Mouse (Mus musculus): Measurements from ENCODE around the gene Sptbn4. TPM values are rescaled to one million over a fixed set of nuclear protein-coding genes. Genes with fewer than 3 reads are reported as not detected.

The Sptbn4 gene
- polyA plus RNA-seq, 1 experiment from 2014 or later: 0.04 TPM

DNA sequence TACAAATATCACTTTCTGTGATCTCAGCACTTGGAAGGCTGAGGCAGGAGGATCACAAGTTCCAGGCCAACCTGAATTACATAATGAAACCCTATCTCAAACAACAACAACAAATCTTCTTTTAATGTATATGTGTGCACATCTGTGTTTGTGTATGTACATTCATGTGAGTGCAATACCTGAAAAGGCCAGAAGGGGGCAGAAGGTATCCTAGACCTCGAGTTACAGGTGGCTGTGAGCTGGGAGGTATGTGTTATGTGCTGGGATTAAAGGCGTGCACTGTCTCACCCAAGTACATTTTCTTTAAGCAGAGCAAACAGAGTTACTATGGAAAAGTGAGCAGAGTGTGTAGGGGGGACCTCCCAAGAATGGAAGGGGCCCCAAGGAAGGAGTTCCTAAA is 18.4 kb downstream of the Sptbn4 start:
- WGBS (ENCODE audit: missing documents): 58% methylated on average over 2 of the region's 2 CpGs
- H3K79me2 ChIP-seq (ENCODE audit: inconsistent target): no peaks in the 10 kb centered on the region
- H3K36me3 ChIP-seq (ENCODE audit: inconsistent target): no peaks in the 10 kb centered on the region
- no peak overlapping the region for H3K4me3 ChIP-seq (ENCODE audit: inconsistent target)
- H3K27ac ChIP-seq: no peak overlapping the region

GRCm38 (mm10) chr7:27428002-27428401 is 19.5 kb downstream of the Sptbn4 start:
- H3K36me3 ChIP-seq (ENCODE audit: inconsistent target): no peaks in the 10 kb centered on the region
- H3K4me3 ChIP-seq (ENCODE audit: inconsistent target): no peak overlapping the region
- 90% methylated on average over 11 of the region's 11 CpGs for WGBS (ENCODE audit: missing documents)
- no peaks in the 10 kb centered on the region for H3K79me2 ChIP-seq (ENCODE audit: inconsistent target)
- no peak overlapping the region for H3K27ac ChIP-seq

DNA sequence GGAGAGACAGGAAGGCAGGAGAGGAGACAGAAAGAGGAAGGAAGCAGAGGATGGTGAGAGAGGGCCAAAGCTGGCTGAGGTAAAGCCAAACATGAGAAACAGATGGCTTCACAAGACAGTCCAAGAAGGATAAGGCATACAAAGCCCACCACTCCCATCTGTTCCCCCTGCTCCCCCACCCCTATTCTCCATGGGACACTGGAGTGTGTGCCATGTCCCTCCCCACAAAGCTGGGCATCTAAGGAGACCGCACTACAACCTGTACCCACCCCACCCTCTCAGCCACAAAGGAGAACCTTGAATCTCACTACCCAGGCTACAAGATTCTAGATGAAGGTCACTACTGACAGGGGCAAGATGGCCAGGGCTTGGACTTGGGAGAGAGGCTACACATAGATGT is 20.1 kb downstream of the Sptbn4 start:
- H3K36me3 ChIP-seq (ENCODE audit: inconsistent target): no peaks in the 10 kb centered on the region
- H3K79me2 ChIP-seq (ENCODE audit: inconsistent target): no peaks in the 10 kb centered on the region
- WGBS (ENCODE audit: missing documents): 88% methylated on average over 1 of the region's 1 CpGs
- no peak overlapping the region for H3K27ac ChIP-seq
- no peak overlapping the region for H3K4me3 ChIP-seq (ENCODE audit: inconsistent target)

DNA sequence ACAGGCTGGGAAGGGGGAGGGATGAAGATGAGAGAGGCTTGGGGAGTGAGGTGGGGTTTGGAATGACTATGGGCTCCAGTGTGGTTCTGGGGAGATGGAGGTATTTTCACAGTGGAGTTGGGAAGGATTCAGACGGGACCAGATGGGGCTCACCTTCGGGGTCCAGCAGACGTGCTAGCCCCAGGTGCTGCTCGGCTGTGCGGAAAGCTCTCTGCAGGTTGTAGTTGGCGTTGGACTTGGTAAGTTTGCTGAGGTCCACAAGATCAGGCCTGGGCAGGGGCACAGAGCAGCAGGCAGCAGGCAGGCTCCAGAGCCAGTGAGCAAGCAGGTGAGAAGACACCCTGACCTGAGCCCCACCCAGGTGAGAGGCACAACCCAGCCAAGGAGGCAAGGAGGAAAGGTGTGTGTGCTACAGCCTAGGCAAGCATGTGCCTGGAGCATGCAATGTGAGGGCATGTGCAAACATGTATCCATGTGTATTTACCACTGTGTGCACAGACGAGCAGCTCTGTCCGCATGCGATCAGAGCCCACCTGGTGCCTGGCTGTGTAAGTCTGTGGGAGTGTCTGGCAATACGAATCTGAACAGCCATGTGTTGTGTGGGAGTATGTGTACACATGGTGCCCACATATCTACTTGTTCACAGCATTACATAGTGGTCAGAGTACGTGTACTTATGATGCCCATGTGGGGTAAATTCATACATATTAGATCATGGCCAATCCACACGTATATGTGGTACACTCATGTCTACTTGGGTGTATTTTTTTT is 23.7 kb downstream of the Sptbn4 start:
- no peak overlapping the region for H3K27ac ChIP-seq
- no peaks in the 10 kb centered on the region for H3K36me3 ChIP-seq (ENCODE audit: inconsistent target)
- 93% methylated on average over 11 of the region's 12 CpGs for WGBS (ENCODE audit: missing documents)
- H3K79me2 ChIP-seq (ENCODE audit: inconsistent target): no peaks in the 10 kb centered on the region
- no peak overlapping the region for H3K4me3 ChIP-seq (ENCODE audit: inconsistent target)

- no peaks in the 10 kb centered on the region for H3K79me2 ChIP-seq (ENCODE audit: inconsistent target)
- 78% methylated on average over 2 of the region's 3 CpGs for WGBS (ENCODE audit: missing documents)
- H3K36me3 ChIP-seq (ENCODE audit: inconsistent target): no peaks in the 10 kb centered on the region
- H3K27ac ChIP-seq: no peak overlapping the region
- H3K4me3 ChIP-seq (ENCODE audit: inconsistent target): no peak overlapping the region
Observed at GRCm38 (mm10) chr7:27419101-27419500, 28.4 kb downstream of the Sptbn4 start.

GRCm38 (mm10) chr7:27417151-27417550 is 30.3 kb downstream of the Sptbn4 start:
- WGBS (ENCODE audit: missing documents): 90% methylated on average over 2 of the region's 2 CpGs
- no peaks in the 10 kb centered on the region for H3K36me3 ChIP-seq (ENCODE audit: inconsistent target)
- H3K79me2 ChIP-seq (ENCODE audit: inconsistent target): no peaks in the 10 kb centered on the region
- H3K4me3 ChIP-seq (ENCODE audit: inconsistent target): no peak overlapping the region
- H3K27ac ChIP-seq: no peak overlapping the region

GRCm38 (mm10) chr7:27408379-27409176 is 38.9 kb downstream of the Sptbn4 start:
- Histone ChIP-seq H3K4me3 (ENCODE audit: inconsistent target) (no peak overlapping the region), H3K27ac (no peak overlapping the region), H3K79me2 (ENCODE audit: inconsistent target) (no peaks in the 10 kb centered on the region), H3K36me3 (ENCODE audit: inconsistent target) (no peaks in the 10 kb centered on the region)
- WGBS (ENCODE audit: missing documents): 2% methylated on average over 77 of the region's 96 CpGs

- no peak overlapping the region for H3K4me3 ChIP-seq (ENCODE audit: inconsistent target)
- WGBS (ENCODE audit: missing documents): 43% methylated on average over 8 of the region's 8 CpGs
- H3K36me3 ChIP-seq (ENCODE audit: inconsistent target): no peaks in the 10 kb centered on the region
- no peaks in the 10 kb centered on the region for H3K79me2 ChIP-seq (ENCODE audit: inconsistent target)
- no peak overlapping the region for H3K27ac ChIP-seq
Observed at GRCm38 (mm10) chr7:27407816-27408215, 39.7 kb downstream of the Sptbn4 start.

- Histone ChIP-seq H3K36me3 (ENCODE audit: inconsistent target) (no peaks in the 10 kb centered on the region), H3K4me3 (ENCODE audit: inconsistent target) (no peak overlapping the region), H3K79me2 (ENCODE audit: inconsistent target) (no peaks in the 10 kb centered on the region), H3K27ac (no peak overlapping the region)
- 90% methylated on average over 7 of the region's 7 CpGs for WGBS (ENCODE audit: missing documents)
Observed at GRCm38 (mm10) chr7:27406481-27406880, 41.0 kb downstream of the Sptbn4 start.

DNA sequence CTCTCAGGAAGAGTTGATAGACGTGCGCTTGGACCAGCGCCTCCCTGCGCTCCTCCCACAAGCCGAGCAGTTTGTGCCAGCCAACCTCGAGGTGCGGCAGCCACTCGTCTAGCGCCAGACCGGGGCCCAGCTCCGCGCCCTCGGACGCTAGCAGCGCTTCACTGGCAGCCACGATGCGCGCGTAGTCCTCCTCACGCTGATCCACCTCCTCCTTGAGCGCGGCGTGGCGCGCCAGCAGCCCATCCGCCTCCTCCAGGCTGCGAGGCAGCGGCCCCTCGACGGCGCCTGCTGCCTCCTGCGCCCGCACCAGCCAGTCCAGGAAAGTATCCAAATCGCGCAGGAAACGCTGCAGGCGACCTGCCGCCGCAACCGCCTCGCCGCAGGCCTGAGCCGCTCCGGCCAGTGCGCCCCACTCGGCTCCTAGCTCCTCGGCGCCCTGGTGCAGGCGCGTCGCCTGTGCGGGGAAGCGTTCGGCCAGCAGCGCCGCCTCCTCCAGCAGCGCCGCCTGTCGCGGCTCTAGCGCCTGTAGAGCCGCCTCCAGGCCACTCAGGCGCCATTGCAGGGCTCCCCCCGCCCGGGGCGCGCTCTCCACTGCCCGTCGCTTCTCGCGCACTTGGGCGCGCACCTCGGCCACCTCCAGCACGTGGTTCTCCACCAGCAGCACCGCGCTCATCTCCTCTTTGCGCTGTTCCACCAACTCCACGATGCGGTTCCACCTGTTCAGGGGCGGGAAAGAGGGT is 43.1 kb downstream of the Sptbn4 start:
- H3K4me3 ChIP-seq (ENCODE audit: inconsistent target): no peak overlapping the region
- 8% methylated on average over 80 of the region's 81 CpGs for WGBS (ENCODE audit: missing documents)
- no peak overlapping the region for H3K27ac ChIP-seq

GRCm38 (mm10) chr7:27402675-27403074 is 44.8 kb downstream of the Sptbn4 start:
- H3K36me3 ChIP-seq (ENCODE audit: inconsistent target): no peaks in the 10 kb centered on the region
- H3K4me3 ChIP-seq (ENCODE audit: inconsistent target): no peak overlapping the region
- H3K27ac ChIP-seq: no peak overlapping the region
- no peaks in the 10 kb centered on the region for H3K79me2 ChIP-seq (ENCODE audit: inconsistent target)
- WGBS (ENCODE audit: missing documents): 11% methylated on average over 16 of the region's 16 CpGs

More for the DNA sequence above, 43.1 kb downstream of the Sptbn4 start:
- Histone ChIP-seq H3K79me2 (ENCODE audit: inconsistent target) (no peaks in the 10 kb centered on the region), H3K36me3 (ENCODE audit: inconsistent target) (no peaks in the 10 kb centered on the region)

GRCm38 (mm10) chr7:27400545-27400944 is 46.9 kb downstream of the Sptbn4 start:
- H3K79me2 ChIP-seq (ENCODE audit: inconsistent target): no peaks in the 10 kb centered on the region
- H3K27ac ChIP-seq: no peak overlapping the region
- H3K4me3 ChIP-seq (ENCODE audit: inconsistent target): no peak overlapping the region
- no peaks in the 10 kb centered on the region for H3K36me3 ChIP-seq (ENCODE audit: inconsistent target)
- 78% methylated on average over 7 of the region's 7 CpGs for WGBS (ENCODE audit: missing documents)

DNA sequence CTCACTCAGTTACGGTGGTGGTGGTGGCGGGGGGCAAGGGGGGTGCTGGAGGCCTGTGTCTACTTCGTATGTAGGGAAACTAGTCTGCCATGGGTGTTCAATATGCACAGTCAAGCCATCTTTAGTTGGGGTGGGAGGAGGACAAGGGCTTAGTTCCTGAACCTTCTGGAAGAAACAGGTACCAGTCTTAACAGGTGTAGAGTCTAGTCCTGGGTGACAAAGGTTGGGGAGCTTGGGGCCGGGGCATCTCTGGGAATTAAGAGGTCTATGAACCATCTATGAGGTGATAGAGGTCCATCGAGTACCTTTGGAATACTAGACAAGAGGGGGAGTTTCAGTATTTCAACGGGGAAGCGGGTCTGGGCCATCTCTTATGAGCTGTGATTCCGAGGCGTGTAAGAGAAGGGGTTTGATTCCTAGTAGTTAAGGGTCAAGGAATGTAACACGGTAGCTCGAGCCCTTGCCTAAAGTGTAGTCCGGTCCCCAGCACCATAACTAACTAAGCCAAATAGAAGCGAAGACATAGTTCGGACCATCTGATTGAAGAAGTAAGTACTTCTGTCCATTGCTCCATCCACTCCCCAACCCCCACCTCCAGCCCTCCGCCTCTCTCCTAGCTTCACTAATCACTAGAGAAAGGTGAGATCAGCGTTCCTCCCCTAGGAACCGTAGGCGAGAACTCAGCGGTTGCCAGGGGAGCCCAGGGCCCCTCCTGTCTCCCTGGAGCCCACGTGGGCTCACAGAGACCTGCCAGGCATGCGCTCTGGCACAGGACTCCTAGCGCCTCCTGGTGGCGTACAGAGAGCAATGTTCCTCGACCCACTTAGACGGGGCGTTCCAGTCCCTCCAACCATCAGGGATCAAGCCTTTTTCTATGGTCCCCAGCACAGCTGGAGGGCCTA is 50.2 kb downstream of the Sptbn4 start:
- Histone ChIP-seq H3K4me3 (ENCODE audit: inconsistent target) (no peak overlapping the region), H3K27ac (no peak overlapping the region), H3K79me2 (ENCODE audit: inconsistent target) (no peaks in the 10 kb centered on the region), H3K36me3 (ENCODE audit: inconsistent target) (no peaks in the 10 kb centered on the region)
- WGBS (ENCODE audit: missing documents): 24% methylated on average over 26 of the region's 26 CpGs

All from macrophage (primary cell).